Mouse (Mus musculus): Measurements from ENCODE around the gene Trim30b.
A peak's percentile ranks its signal among the peaks of the same experiment; 100 is the strongest.
"Not testable (repeated sequence)": the region's sequence is repeated elsewhere in the genome, so short reads cannot be mapped to it uniquely, and the experiment has no call there.

Trim30b gene

GRCm38 (mm10) chr7:104369736-104370414 is at the start of gene Trim30b:
TSS of gene Trim30b (minus strand) at chr7:104369884.
- DNase-seq (ENCODE audit: low read depth) = peak; percentile 74

- peak; percentile 35 for DNase-seq (ENCODE audit: low read depth)
Measured at GRCm38 (mm10) chr7:104404460-104404950, 34.8 kb upstream of the Trim30b start.

- no peak for DNase-seq (ENCODE audit: low read depth)
Measured at GRCm38 (mm10) chr7:104401140-104401539, 31.5 kb upstream of the Trim30b start.

- no peak for DNase-seq (ENCODE audit: low read depth)
Measured at GRCm38 (mm10) chr7:104400698-104401097, 31.0 kb upstream of the Trim30b start, which contains the start of gene Trim30c. TSS of gene Trim30c (minus strand) at chr7:104400837.

- no peak for DNase-seq (ENCODE audit: low read depth)
Measured at GRCm38 (mm10) chr7:104398492-104398891, 28.8 kb upstream of the Trim30b start.

- no peak for DNase-seq (ENCODE audit: low read depth)
Measured at GRCm38 (mm10) chr7:104366339-104366738, 3.3 kb downstream of the Trim30b start.

GRCm38 (mm10) chr7:104353600-104353967 is 16.1 kb downstream of the Trim30b start:
- DNase-seq (ENCODE audit: low read depth) = no peak

GRCm38 (mm10) chr7:104352717-104353599 is 16.7 kb downstream of the Trim30b start, which contains the start of gene Trim12c:
TSS of gene Trim12c (minus strand) at chr7:104353362.
- DNase-seq (ENCODE audit: low read depth) = peak; percentile 91

GRCm38 (mm10) chr7:104348043-104348442 is 21.6 kb downstream of the Trim30b start:
- not testable (repeated sequence) for DNase-seq (ENCODE audit: low read depth)

- not testable (repeated sequence) for DNase-seq (ENCODE audit: low read depth)
Measured at GRCm38 (mm10) chr7:104340744-104341143, 28.9 kb downstream of the Trim30b start.

- not testable (repeated sequence) for DNase-seq (ENCODE audit: low read depth)
Measured at GRCm38 (mm10) chr7:104335547-104335946, 34.1 kb downstream of the Trim30b start.

GRCm38 (mm10) chr7:104329171-104329570 is 40.5 kb downstream of the Trim30b start, which contains the start of gene Trim34b:
TSS of gene Trim34b (plus strand) at chr7:104329471.
- not testable (repeated sequence) for DNase-seq (ENCODE audit: low read depth)

GRCm38 (mm10) chr7:104322028-104322427 is 47.7 kb downstream of the Trim30b start:
- DNase-seq (ENCODE audit: low read depth) = no peak

GRCm38 (mm10) chr7:104315369-104316080 is 54.2 kb downstream of the Trim30b start, which contains the start of gene Trim12a:
TSS of gene Trim12a (minus strand) at chr7:104315466.
- DNase-seq (ENCODE audit: low read depth) = not testable (repeated sequence)

- DNase-seq (ENCODE audit: low read depth) = peak; percentile 79
Measured at GRCm38 (mm10) chr7:104314796-104315353, 54.8 kb downstream of the Trim30b start.

Measured in naive thymus-derived CD4-positive, alpha-beta T cell, adult 2 months (primary cell).